Mouse (Mus musculus) B cell, adult 2 months (primary cell): ENCODE results near the gene Wdr61.
A peak's percentile ranks its signal among the peaks of the same experiment; 100 is the strongest.
"Not testable (repeated sequence)": the region's sequence is repeated elsewhere in the genome, so short reads cannot be mapped to it uniquely, and the experiment has no call there.

Source experiments
- DNase-seq, 2 experiments: peaks; one replicate each; pipeline ENCODE4 v3.0.0; 2022

Wdr61 gene

GRCm38 (mm10) chr9:54726315-54726714 is 8.0 kb downstream of the Wdr61 start:
- no peak for DNase-seq

DNA sequence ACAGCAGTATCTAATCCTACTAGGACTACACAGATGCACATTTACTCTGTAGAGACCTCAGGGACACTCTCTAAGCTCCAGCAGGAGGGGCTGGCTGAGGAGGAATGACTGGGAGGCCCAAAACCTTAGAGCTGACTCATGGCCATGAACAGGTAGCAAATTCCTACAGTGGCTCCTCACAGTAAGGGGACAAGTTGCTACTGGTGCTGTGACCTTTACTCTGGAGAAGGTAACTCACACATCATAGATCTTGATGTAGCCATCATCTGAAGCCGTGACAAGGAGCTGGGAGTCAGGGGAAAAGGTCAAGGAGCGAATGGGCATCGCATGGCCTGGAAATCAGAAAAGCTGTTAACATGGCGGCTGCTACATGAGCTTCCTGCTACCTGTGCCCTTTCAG is 11.7 kb downstream of the Wdr61 start:
- no peak for DNase-seq

DNA sequence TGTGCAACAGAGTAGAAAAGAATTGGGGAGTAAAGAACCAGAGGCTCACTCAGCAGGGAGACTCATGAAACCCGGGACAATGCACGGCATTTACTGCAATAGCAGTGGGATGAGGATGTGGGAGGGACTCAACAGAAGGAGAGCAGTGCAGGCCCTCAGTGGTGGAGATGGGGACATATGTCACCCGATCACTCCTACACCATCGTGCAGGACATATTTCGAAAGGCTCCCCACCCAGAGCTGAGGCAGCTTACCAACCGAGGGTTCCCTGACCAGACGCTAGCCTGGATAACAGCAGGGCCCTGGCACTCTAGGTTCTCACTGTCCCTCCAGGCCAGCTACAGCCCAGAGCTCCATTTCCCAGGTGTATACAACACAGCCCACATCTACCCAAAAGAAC is 12.2 kb downstream of the Wdr61 start:
- DNase-seq, result no peak

- no peak for DNase-seq
Measured at GRCm38 (mm10) chr9:54717527-54717926, 16.8 kb downstream of the Wdr61 start.

- DNase-seq, result no peak
Measured at GRCm38 (mm10) chr9:54715776-54716175, 18.5 kb downstream of the Wdr61 start.

- no peak for DNase-seq
Measured at GRCm38 (mm10) chr9:54708085-54708484, 26.2 kb downstream of the Wdr61 start.

DNA sequence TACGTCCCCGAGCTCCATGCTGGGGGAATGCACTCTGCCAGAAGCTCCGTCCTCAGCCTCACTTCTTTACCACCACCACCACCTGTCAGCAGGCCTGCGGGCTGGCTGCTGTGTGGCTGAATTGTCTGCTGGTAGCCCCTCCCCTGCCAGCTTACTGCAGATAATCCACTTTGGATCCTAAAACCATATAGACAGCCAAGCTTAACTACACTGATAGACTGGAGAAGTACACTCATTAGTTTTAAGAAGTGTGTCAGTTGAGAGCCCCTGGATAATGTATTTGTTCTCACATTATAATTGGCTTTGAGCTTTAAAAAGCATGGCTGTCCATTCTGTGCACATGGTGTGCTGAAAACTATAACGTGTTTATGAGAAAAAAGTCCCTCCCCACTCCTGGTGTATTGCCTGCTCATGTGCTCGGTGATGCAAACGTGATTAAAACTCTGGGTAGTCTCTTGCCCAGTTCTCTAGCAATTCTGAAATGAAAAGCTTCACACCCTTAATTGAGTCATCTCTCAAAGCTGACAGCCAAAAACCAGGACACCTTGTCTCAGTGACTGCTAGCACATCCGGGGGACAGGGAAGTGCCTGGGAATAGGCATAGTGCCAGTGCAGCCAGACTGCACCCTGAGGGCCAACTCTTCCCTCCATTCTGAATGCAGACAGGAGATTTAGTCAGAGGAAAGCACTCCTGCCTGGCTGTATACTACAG is 26.9 kb downstream of the Wdr61 start:
- no peak for DNase-seq

DNA sequence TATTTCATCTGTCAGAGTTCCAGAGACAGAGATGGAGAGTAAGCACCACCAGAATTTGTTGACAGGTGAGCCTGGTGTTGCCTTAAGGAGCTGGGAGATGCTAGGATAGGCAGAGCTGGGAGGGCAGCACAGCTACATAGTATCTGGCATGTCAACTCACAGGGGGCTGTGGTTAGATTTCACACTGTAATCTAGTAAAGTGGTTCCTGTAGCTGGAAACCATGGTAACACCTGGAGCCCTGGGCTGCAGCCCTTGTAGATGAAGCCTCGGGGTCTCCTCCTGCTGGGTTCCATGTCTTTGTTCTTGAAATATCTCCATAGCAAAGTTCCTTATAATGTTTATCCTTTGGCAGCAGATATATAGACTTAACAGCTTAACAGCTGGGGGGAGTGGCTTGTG is 28.8 kb downstream of the Wdr61 start:
- no peak for DNase-seq

GRCm38 (mm10) chr9:54704361-54704760 is 30.0 kb downstream of the Wdr61 start:
- DNase-seq, result no peak

DNA sequence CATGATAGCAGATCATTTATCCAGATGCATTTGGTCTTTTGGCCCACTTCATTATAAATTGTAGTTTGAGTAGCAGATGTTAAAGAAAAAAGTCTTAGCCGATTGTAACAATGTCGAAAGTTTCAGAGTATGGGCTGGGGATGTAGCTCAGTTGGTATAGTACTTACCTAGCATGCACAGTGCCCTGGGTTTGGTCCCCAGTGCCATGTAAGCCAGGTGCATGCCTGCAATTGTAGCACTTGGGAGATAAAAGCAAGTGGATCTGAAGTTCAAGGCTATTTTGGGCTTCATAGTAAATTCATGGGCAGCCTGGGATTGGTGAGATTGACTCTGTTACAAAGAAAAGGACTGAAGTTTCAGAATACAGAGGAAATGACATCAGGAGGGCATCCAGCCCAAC is 31.7 kb downstream of the Wdr61 start:
- DNase-seq, result no peak

DNA sequence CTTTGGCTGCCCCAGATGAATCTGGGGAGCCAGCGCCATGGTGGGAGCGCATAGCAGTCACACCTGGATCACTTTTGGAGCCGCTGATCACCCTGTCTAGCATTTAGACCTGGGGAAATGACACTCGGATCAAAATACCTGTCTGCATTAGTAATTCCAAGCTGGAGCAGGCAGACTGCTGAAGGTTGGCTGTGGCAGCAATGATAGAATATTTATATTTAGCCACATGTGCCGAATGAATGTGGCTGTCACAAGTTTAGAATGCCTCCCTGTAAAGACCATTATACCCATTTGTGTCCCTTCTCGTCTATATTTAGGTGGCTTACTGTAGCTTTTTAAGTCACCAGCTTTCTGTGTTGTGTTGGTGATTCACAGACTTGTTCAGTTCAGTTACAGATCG is 33.6 kb downstream of the Wdr61 start:
- no peak for DNase-seq

DNA sequence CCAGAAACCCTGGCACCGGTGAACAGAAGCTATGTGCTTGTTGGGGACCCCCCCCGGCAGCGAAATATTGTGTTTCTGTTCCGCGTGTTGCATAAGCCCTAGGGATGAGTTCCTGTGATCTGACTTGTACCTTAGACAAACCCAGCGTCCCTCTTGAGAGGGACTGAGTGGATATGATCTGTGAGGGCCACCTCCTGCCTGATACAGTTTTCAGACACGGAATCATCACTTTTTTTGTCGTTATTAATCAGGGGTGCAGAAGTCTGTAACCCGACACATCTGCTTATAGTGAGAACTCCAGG is 34.2 kb downstream of the Wdr61 start:
- no peak for DNase-seq

GRCm38 (mm10) chr9:54699345-54700173 is 34.8 kb downstream of the Wdr61 start:
- peak; percentile 39 to 44 for DNase-seq

- DNase-seq, result no peak
Measured at GRCm38 (mm10) chr9:54699087-54699344, 35.3 kb downstream of the Wdr61 start.

GRCm38 (mm10) chr9:54698318-54699086 is 35.8 kb downstream of the Wdr61 start, which contains the start of gene Dnaja4:
Dnaja4 (plus strand) TSS chr9:54698873.
- DNase-seq, result no peak

DNA sequence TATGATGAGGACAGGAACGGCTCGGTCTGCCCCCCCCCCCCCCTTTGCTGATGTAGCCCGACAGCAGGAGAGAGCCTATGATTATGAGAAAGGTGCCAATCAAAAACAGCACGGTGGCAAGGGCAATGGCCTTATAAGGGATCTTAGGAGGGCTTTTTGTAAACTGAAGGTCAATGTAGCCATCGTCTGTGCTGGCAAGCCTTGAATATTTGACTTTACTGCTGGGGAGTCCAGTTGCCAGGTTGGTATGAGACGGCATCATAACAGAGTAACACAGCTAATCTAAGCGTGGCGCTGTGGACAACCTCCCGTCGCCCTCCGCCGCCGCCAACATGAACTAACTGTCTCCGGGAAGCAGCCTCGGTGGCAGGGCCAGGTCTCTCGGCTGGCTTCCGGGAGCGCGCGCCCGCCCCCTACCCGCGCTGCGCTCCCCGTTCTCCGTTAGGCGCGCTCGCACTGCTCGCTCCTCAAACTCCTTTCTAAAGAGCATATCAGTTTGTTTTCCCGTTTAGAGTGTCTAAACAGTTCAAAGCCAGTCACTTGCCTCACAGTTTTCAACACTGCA is 43.0 kb downstream of the Wdr61 start:
- not testable (repeated sequence) for DNase-seq

DNA sequence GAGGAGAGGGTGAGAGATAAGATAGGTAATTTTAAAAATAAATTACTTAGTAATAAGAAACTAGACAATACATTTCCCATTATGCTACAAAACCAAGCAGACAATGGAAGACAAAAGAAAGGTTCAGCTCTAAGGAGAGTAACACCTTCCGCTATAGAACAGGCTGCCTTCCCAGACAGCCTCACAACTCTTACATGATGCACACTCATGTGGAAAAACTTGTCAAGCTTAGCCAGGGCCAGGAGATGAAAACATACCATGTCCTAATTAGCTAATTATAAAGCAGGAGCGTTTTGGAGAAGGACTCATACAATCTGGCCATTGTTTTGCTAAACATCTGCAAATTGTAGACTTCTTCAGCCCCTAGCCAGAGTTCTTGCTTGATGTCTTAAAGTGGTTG is 43.6 kb downstream of the Wdr61 start:
- DNase-seq, result not testable (repeated sequence)

DNA sequence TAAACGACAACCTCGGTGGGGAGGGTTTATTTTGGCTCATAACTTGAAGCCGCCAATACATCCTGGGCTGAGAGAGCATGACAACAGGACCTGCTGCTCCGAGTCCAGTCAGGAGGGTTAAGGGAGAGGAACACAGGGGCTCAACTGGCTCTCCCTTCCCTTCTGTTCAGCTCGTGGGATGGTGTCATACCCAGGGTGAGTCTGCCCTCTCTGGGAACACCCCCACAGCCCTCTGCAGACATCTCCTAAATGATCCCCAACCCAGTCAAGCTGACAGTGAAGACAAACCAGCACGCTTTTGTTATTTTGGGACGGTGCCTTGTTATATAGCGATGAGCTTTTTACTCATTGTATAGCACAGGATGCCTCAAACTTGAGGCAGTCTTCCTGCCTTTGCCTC is 44.9 kb downstream of the Wdr61 start:
- no peak for DNase-seq

- DNase-seq, result no peak
Measured at GRCm38 (mm10) chr9:54687246-54688236, 46.8 kb downstream of the Wdr61 start.

DNA sequence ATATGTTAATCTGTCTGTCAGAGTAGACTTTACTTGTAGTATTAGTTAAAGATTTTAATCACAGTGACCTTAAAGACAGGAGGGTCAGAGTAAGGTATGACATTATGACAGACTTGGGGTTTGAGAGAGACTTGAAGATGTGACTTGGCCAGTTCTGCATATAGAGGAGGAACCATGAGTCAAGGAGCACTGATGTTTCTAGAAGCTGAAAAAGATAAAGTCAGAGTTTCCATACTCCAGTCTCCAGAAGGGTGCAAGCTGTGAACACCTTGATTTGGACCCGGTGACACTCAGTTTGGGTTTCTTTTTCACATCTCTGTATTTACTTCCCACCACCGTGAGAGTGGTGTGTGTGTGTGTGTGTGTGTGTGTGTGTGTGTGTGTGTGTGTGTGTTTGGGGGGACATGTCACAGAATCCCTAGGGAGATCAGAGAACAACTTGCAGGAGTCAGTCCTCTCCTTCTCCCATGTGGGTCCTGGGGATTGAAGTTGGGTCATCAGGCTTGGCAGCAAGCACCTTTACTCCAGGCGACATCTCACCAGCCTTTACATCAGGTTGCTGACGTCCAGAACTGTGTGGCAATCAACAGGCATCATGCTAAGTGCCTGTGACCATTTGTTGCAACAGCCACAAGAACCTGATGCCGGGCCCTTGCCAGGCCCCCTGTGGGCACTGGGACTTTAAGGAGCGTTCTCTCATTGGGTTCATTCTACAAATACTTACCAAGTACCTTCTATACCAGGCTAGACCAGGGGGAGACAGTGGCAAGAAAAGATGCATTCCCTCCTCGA is 50.3 kb downstream of the Wdr61 start:
- DNase-seq, result no peak

GRCm38 (mm10) chr9:54682846-54683245 is 51.5 kb downstream of the Wdr61 start:
- DNase-seq, result no peak
